Mouse (Mus musculus) neutrophil, adult 5-6 weeks (primary cell): ENCODE results near the gene Snx10. TPM values are rescaled to one million over a fixed set of nuclear protein-coding genes. Genes with fewer than 3 reads are reported as not detected.

Experiments used
- ATAC-seq: fragments of 151-379, 151-347 bp; 2 replicates; pipeline ENCODE4 v1.8.0; 2017; ENCODE audit warnings: mild to moderate bottlenecking, moderate TSS enrichment; ENCODE audit not compliant: insufficient number of reproducible peaks, poor library complexity, low FRiP score, severe bottlenecking; ENCODE audit errors: extremely low read depth
- total RNA-seq: library from RNA; stranded (forward); fragments of 200-1000 nt; gene quantifications from 2 replicates; pipeline ENCODE4 v1.2.3, GENCODE M21; 2017

Gene Snx10
- total RNA-seq, 1 experiment from 2014 or later = 49.2 TPM

DNA sequence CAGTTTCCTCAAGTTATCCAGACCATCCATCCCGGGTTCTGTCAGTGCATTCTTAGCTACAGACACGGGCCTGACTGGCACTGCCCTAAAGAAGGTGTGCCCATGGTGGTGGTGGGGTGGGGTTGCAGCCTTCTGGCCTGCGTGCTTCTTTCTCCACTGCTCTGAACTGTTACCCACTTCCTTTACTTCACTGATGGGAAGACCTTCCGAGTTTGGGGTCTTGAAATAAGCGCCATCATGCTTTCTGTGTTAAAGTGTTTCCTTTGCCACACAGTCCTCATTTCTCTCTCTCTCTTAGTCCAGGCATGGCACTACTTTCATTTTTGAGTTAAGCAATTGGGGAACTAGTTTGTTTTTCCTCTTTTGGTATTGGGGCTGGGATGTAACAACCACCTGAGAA is 1.3 kb downstream of the Snx10 start:
- ATAC-seq = peak; percentile 18; the same call in 1 of the 2 replicates

DNA sequence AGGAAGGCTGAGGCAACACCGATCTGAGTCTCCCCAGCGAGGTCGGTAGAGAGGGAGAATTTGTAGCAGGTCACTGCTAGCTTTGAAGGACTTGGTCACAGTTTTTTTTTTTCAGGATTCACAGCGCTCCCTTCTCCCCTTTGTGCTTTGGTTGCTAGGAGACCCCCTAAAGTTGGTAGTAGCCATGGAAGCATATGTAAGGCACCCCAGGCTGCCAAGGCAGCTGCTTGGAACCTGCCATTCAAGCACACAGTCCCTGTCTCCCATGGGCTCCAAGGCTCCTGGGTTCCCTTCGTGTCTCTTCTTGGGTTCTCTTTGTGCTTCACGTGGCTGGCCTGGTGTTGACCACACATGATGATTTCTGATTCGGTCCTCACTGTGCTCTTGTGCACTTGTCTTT is 5.8 kb downstream of the Snx10 start:
- no peak for ATAC-seq

DNA sequence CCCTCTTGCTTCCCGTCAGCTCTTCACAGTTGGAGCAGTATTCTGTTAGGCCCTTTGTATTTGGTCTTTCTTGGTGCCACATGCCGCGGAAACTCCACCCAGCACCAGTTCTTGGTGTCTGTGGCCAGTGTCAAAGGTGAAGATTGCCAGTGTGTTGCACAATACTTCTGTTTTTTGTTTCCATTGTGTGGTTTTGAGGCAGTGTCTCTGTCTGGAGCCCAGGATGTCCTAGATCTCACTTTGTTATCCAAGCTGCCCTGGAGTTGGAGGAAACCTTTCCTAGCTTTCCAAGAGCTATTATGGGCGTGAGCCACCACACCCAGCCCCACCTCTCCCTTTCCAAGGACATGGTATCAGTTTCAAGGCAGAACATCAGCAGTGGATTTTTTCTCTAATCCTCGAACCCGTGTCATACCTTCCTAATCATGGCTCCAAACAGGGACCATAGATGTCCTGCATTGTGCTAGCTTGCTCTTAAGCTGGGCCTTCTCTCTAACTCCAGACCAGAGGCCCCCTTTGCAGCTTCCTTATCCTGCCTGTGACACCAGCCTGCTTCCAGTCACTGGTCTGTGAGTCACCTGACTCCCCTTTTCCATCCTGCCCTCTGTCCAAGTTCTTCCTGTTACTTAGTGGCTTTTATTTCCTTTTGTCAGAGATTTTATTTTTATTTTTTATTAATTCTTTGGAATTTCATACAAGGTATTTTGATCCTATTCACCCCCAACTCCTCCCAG is 9.9 kb downstream of the Snx10 start:
- peak; percentile 82 for ATAC-seq

DNA sequence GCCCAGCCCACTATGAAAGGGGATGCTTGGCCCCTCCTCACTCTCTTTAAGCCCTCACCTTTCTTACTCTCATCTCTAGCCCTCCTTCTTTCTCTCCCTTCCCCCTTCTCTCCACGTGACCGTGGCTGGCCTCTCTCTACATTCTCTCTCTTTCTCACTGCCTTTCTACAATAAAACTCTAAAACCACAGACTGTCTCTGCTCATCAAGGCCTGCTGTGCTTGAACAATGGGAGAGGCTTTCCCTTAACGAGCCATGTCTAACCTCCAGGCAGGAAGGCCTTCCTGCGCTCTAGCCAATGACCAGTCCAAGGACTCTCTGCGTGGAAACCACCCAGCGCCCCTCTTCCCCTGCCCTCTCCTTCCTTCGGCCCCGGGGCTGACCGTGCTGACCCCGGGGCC is 11.9 kb downstream of the Snx10 start:
- no peak for ATAC-seq

DNA sequence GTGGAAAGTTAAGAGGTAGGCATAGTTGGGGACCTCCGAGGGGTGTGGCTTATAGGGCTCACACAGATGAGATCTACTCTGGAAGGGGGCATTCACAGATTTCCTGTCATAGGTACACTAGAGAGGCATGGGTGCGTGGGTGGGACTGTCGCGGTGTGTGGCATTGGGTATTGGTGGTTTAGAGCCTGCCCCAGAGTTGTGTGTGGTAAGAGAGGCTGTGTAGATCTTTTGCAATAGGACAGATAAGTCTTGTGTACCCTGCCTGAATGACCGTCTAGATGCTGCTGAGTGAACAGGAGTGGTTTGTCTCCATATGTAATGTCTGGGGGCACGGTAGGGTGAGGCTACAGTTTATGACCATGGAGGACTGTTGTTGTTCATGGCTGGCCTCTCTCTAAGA is 16.8 kb downstream of the Snx10 start:
- no peak for ATAC-seq

DNA sequence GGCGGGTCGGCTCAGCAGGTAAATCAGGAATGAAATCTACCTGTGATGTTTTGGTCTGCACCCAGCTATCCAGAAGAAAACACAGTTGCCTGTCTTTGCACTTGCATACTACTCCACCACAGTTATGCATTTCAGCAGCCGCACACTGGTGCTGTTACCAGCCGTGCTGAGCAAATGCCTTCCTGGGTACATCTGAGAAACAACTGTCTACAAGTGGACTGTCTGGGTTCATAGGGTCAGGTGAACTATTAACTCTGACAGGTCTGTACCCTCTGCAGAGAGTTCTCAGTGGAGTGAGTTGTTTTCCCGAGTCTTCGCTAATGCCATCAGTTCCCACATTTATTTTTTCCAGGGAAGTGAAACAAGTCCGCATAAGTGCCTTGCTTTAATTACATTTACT is 17.7 kb downstream of the Snx10 start:
- no peak for ATAC-seq

DNA sequence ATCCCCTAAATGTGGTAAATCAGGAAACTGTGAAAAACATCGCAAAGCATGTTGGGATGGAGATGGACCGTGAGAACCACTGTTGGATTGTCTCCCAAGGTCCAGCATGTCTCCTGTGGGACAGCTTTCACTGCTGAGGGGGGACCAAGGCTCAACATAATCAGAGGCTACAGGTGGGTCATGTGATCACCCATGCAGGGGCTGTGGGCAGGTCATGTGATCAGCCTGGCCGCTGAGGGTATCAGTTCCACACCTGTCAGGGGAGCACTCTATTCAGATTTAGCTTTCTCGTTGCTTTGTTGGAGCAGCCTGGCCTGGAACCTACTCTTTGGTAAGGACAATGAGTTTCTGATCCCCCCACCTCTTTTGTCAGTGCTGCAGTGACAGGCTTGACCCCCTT is 18.4 kb downstream of the Snx10 start:
- no peak for ATAC-seq

DNA sequence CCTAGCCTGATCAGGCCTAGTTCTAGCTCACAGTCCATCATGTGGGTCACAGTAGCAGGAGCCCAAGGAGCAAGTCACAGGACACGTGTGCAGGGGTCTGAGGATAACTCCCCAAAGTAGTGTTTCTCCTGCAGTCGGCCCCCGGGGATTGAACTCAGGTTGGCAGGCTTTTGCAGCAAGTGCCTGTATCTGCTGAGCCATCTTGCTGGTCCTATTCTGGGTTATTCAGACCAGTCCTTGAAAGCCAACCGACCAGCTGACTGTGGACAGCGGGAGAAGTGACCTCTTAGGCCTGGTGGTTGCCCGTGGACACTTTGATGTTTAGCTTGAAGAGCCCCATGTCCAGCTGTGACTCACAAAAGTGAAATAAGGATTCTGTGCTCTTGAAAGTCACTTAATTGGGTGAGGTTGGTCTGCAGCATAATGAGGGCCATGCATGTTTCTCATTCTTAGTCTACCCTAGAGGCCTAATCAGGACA is 20.0 kb downstream of the Snx10 start:
- ATAC-seq = no peak

DNA sequence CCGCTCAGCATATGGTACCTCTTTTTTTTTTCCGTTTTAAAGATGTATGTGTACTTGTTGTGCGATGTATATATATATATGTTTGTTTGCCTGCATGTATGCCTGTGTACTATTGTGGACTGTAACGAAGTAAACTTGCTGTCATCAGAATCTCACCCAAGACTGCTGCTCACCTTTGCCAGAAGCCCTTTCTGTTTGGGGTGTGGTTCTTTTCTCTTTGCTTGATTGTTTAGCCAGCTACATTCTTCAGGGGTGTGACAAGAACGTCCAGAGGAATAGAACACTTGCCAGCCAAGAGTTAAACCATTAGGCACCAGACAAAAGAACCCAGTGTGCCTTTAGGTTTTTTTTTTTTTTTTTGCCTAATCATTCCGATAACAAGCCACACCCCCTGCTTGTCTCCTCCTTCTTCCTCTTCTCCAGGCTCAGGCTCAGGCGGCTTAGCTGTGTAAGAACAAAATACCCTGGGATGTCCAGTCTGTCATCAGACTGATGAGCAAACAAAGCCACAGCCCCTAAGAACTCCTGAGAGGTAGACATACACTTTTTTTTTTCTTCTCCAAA is 20.5 kb downstream of the Snx10 start:
- ATAC-seq = peak; percentile 73

DNA sequence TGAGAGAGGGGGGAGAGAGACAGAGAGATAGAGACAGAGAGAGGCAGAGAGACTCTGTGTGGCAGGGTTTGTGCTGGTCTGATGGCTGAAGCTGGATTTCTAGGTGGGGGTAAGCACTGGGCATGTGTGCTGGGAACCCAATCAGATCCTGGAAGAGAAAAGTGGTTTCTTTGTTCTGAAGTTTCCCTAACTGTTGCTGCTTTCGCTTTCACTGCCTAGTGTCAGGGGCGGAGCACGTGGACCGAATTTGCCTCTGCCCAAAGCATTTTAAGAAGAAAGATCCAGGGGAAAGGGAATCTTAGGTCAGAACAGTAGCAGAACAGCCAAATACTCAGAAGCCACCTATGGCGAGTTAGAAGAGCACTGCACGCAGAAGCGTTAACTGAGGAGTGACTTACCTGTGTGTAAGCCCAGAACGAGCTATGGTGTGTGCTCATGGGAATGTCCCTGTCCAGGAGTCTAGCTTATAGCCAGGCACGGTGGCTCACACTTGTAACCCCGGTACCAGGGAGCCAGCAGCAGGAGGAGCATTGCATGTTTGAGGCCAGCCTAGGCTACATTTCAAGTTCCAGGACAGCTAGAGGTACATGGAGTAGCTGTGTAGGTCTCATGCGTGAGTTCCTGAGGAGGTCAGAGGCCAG is 21.6 kb downstream of the Snx10 start:
- ATAC-seq = peak; percentile 60

DNA sequence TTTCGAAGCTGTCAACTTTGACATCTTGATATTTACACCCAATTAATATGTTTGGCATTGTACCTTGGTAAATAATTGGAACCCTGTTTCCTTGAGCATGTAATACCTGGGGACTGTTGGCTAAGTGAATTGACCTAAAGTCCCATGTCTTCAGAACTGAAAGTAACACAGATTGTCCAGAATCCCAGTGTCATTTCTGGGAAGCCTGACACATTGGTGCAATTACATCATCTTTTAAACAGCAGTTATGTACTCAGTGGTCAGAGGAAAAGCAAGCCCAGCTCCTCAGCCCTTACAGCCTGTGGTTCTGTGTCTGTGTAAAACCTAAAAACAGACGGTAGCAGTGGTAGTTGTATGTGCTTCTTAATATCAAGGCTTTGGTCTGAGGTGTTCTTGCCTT is 22.4 kb downstream of the Snx10 start:
- no peak for ATAC-seq

DNA sequence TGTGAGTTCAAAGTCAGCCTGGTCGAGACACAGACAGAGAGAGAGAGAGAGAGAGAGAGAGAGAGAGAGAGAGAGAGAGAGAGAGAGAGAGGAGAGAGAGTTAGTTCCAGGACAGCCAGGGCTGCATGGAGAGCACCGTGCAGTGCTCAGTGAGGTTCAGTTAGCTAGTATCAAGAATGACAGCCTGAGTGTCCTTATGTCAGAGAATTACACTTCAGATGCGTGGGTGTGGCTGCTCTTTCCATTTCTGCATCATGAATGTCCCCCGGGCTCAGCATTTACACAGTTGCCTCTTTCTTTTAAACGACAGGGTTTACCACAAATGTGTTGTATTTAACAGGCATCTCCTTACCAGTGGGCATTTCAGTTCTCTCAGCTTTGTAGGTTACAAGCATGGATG is 25.1 kb downstream of the Snx10 start:
- ATAC-seq = no peak

DNA sequence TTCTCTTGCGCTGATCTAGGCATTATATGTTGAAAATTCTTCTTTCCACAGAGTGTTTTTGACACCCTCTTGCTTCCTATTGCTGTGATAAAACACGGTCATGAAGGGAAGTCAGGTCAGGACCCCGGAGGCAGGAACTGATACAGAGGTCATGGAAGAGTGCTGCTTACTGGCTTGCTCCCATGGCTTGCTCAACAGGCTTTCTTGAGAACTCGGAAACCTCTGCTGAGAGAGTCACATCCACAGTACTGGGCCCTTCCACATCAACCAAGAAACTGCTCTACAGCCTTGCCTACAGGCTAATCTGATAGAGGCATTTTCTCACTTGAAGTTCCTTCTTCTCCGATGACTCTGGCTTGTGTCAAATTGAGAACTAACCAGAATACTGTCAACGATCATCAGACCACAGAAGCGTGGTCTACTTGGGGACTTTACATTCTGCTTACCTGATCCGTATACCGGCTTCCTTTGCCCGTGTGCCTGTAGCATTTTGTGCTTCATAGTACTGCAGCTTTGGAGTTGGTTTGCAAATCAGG is 27.6 kb downstream of the Snx10 start:
- ATAC-seq = 0 out of 2 replicates have a peak, but pooled peaks have one; percentile 23

DNA sequence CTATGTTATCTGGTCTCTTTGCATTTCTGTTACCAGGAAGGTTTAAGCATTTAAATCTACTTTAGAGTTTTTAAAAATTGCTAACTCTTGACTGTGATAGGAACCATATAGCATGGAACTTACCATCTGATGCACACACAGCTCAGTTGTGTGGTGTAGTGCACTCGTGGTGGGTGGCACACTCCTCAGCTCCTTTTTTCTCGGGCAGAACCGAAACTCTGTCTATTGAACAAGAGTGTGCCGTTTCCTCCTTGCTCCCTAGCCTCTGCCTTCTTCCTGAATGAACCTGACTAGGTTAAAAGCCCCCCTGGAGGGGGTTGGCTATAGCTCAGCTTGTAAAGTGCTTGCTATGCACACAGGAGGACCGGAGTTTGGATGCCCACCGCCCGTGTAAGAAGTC is 32.9 kb downstream of the Snx10 start:
- ATAC-seq = no peak

DNA sequence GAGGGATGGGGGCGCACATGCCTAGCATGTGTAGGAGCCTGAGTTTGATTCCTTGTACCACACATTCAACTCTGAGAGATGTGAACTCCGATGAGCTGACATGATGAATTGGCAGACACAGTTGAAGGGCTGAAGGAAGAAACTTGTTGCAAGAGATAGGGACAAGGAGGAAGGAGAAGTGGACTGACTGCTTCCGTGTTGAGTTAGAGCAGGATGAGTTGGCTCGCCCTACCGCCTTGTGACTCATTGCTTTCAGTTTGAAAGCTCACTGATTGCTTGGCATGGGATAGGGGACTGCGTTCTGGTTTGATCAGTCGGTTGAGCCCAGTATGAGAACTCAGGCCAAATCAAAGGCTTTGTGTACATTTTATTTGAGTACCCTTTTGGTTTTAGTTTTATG is 34.6 kb downstream of the Snx10 start:
- peak; percentile 80 for ATAC-seq

DNA sequence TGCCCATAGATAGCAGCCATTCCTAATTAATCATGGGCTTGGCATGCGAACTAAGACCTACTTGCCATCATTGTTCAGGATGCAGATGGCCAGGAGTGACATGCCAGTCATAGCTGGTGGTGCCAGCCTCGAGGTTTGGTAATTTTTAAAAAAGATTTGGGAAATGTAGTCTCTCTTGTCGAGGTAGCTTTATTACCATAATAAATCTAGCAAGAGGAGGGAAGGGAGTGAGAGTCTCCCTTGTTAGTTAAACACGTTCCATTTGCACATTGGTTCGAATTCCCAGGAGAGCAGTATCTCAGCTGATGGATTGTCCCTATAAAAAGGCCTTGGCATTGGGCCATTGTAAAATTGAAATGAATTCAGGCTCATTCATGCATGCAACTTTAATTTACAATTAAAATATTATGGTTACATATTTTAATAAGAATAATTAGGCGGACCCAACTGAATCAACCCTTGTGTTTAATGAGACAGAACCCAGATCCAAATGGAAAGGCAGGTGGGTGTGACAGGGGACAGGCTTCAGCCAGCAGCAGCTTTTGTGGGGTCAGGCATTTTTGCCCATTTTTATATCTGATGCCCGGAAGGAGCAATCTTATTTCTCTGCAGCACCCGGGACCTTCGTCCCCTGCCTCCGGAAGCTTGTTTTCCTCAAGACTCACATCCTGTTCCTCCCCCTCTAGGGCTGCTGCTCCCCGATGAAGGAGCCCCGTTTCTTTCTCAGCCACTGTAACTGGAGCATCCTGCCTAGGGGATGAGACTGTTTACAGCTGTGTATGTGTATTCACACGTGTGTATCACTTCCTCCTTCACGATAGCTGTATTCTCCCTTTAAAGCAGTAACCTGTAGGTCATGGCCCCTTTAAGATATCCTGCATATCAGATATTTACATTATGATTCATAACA is 43.3 kb downstream of the Snx10 start:
- ATAC-seq = no peak

DNA sequence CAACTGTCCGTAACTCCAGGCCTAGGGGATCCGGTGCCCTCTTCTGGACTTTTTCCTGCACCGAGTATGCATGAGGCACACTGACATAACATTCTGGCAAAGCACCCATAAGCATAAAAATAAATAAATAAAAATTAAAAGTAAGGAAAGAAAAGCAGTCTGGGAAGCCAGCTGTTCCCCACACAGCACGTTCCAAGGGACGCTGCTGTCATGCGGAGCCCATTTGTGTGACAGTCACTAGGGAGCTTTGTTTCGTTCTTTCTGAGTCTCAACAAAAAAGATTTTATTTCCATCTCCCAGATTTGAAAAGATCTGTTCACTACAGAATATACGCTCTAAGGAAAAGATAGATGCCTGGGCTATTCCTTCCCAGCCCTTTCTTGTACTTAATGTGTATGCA is 45.4 kb downstream of the Snx10 start:
- ATAC-seq = no peak

DNA sequence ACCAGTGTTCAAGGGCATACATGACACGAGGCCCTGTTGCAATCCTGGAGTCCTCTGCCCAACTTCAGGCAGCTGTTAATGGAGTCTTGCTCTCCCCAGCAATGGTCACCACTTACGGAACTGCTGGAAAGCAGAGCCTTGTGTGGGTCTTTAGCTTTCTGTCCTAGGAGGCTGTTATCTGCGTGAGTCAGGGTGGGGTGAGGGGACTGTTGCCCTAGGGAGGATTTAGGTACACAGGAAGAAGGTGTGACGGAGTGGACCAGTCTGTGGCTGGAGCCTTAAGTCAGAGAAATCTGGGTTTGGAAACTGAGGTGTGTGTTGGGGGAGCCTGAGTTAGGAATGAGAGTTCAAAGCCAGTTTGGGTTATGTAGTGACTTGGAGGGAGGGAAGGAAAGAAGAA is 49.4 kb downstream of the Snx10 start:
- no peak for ATAC-seq

DNA sequence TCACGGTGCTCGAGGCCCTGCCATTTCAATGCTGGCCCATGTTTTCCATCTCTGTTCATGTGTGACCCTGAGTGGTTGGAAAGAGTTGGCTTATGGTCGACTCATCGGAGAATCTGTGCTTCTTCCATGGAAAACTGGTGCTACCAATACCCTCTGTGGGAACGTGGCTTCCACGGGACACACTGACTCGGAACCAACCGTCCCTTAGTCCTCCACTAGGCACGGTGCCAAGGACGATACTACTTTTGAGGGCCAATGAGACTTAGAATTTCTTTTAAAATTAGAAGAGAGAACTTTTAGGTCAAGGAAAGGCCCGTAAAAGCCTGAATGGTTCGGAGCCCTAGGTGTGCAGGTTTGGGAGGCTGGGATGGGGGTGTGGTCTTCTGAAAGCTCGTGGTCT is 50.4 kb downstream of the Snx10 start:
- ATAC-seq = no peak
